Mouse (Mus musculus) E14TG2a.4 (cell line): ENCODE measurements around the gene Tubb2a.

ENCODE experiments used
- CTCF ChIP-seq: conservative IDR thresholded peaks from 2 replicates; pipeline ENCODE4 v1.5.1; 2014; ENCODE audit warnings: low read length
- POU5F1 ChIP-seq: IDR thresholded peaks from 2 replicates; pipeline ENCODE4 v1.6.1; 2014; ENCODE audit warnings: low read length, borderline replicate concordance

DNA sequence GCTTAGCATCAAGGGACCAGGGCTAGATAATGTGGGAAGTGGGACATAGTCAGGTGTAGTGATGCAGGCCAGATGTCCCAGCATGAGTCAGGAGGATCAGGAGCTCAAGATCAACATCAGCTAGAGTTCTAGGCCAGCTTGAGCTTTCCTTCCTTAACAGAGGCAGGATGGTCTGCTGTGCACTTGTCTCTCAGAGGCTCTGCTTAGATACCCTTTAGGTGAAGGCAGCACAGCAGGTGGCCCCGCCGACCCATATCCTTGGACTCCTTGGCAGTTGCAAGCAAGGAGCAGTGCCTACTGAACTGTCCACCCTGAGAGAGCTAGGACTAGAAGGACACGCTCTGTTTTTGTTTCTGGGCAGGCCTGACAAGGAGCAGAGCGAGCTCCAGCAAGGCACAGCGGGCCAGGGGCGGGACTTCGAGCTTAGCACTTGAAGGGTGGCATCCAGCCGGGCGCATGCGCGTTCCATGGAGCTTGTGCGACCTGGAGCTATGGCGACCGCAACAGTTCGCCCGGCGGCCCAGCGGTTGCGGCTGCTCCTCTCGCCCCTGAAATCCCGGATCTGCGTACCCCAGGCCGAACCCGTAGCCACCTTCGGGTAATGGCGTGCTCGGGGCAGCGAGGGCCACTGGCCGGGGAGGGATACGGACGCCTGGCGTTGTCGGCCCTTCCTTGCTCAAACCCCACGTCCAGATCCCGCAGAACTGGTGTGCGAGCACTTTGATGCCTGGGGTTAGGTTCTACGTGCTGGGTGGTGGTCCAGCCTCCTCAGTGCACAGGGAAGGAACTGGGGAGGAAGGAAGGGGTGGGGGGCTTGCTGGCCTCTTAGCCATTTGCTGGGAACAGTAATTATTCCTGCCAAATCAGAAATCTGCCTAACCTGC lies 40.4 kb downstream of the Tubb2a start, which contains the start of gene Bphl:
- no peak for TF ChIP-seq CTCF
- no peak for TF ChIP-seq POU5F1
